Mouse (Mus musculus) megakaryocyte, embryonic 14.5 days (primary cell): Measurements from ENCODE around the gene Atp5d.

Experiments
- FLI1 ChIP-seq: IDR thresholded peaks from 2 replicates; pipeline ENCODE4 v1.6.1; 2012; ENCODE audit warnings: low read length, inconsistent platforms, mixed read lengths
- GATA1 ChIP-seq: IDR thresholded peaks from 3 replicates; pipeline ENCODE4 v1.6.1; 2012; ENCODE audit warnings: mixed read lengths, low read length, inconsistent platforms, borderline replicate concordance

DNA sequence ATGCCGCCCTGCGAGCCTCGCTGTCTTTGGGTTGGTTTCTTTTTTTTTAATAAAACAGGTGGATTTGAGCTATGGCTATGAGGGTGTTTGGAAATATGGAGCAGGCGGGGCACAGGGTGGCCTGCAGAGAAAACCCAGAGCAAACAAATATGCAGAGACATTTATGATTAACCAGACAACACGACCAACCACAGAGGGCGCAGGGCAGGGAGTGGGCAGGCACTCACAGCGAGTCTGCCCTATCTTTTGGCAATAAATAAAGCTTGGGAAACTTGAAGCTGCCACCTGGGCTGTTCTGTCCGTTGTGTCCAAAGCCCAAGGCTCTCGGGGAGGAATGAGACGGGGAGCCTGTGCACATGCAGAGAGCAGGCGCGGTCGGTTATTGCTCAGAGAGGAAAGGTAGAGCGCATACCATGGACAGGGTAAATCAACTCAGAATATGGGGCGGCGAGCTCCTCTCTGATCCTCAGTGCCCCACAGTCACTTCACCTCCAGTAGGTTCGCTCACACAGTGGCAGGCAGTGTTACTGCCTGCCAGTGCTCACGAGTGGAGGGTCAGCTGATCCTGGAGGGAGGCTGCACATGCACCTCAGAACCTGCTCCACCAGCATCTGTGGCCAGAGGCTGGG, 7.9 kb upstream of the Atp5d start:
- TF ChIP-seq FLI1 (no peak), GATA1 (no peak)
